Mouse (Mus musculus) mesoderm, embryonic 11.5 days (tissue): Measurements from ENCODE around the gene Gm49380.
"Not testable (repeated sequence)": the region's sequence is repeated elsewhere in the genome, so short reads cannot be mapped to it uniquely, and the experiment has no call there.

ENCODE experiments used
- DNase-seq: peaks from one replicate; pipeline ENCODE4 v3.0.0-alpha.2; 2012; ENCODE audit warnings: low read depth, low spot score

The Gm49380 gene

GRCm38 (mm10) chr9:44125026-44125425 is 11.7 kb upstream of the Gm49380 start:
- no peak for DNase-seq

GRCm38 (mm10) chr9:44124317-44124716 is 11.0 kb upstream of the Gm49380 start:
- DNase-seq: no peak

- DNase-seq: no peak
These were observed 6.7 kb upstream of the Gm49380 start for GRCm38 (mm10) chr9:44119948-44120465.

GRCm38 (mm10) chr9:44119011-44119410 is 5.7 kb upstream of the Gm49380 start:
- no peak for DNase-seq

GRCm38 (mm10) chr9:44116182-44116581 is 2.9 kb upstream of the Gm49380 start:
- no peak for DNase-seq

- DNase-seq: no peak
These were observed 2.3 kb upstream of the Gm49380 start for GRCm38 (mm10) chr9:44115599-44115998.

- no peak for DNase-seq
These were observed 1.2 kb upstream of the Gm49380 start for GRCm38 (mm10) chr9:44114453-44114852.

- not testable (repeated sequence) for DNase-seq
These were observed 1.4 kb downstream of the Gm49380 start for GRCm38 (mm10) chr9:44111909-44112308.

GRCm38 (mm10) chr9:44109360-44110095 is 3.8 kb downstream of the Gm49380 start:
- DNase-seq: peak; percentile 83

- DNase-seq: no peak
These were observed 4.8 kb downstream of the Gm49380 start for GRCm38 (mm10) chr9:44108269-44109055.

GRCm38 (mm10) chr9:44107557-44108179 is 5.6 kb downstream of the Gm49380 start:
- peak; percentile 48 for DNase-seq

- no peak for DNase-seq
These were observed 6.2 kb downstream of the Gm49380 start, which contains the start of gene C1qtnf5 for GRCm38 (mm10) chr9:44107110-44107509. Gene C1qtnf5, plus strand, starts transcription at chr9:44107245.

GRCm38 (mm10) chr9:44106596-44106995 is 6.7 kb downstream of the Gm49380 start:
- no peak for DNase-seq

- no peak for DNase-seq
These were observed 7.1 kb downstream of the Gm49380 start for GRCm38 (mm10) chr9:44106182-44106581.

GRCm38 (mm10) chr9:44105781-44106180 is 7.5 kb downstream of the Gm49380 start:
- no peak for DNase-seq

GRCm38 (mm10) chr9:44104881-44105280 is 8.4 kb downstream of the Gm49380 start:
- DNase-seq: no peak

- no peak for DNase-seq
These were observed 11.8 kb downstream of the Gm49380 start, which contains the start of gene Mfrp for GRCm38 (mm10) chr9:44101490-44101889. Gene Mfrp, plus strand, starts transcription at chr9:44101729.

GRCm38 (mm10) chr9:44096536-44096935 is 16.8 kb downstream of the Gm49380 start:
- no peak for DNase-seq

- no peak for DNase-seq
These were observed 17.5 kb downstream of the Gm49380 start for GRCm38 (mm10) chr9:44095781-44096180.

- DNase-seq: no peak
These were observed 18.6 kb downstream of the Gm49380 start for GRCm38 (mm10) chr9:44094737-44095136.

GRCm38 (mm10) chr9:44093612-44094503 is 19.4 kb downstream of the Gm49380 start:
- DNase-seq: peak; percentile 69
